Mouse (Mus musculus) small intestine, adult 2 months (tissue): ENCODE measurements around the gene Pde4dip.

Experiments used
- CTCF ChIP-seq: fragments of 200-500 bp; IDR thresholded peaks from 2 replicates; pipeline ENCODE4 v1.5.1; 2012; ENCODE audit warnings: low read depth, mild to moderate bottlenecking, control low read depth, inconsistent platforms, low read length, moderate library complexity, mixed read lengths; ENCODE audit not compliant: insufficient replicate concordance, insufficient read length; ENCODE audit errors: extremely low read depth
- POLR2A ChIP-seq: fragments of 200-500 bp; IDR thresholded peaks from 2 replicates; pipeline ENCODE4 v1.6.1; 2012; ENCODE audit warnings: low read depth, mild to moderate bottlenecking, control low read depth, inconsistent platforms, low read length, moderate library complexity

DNA sequence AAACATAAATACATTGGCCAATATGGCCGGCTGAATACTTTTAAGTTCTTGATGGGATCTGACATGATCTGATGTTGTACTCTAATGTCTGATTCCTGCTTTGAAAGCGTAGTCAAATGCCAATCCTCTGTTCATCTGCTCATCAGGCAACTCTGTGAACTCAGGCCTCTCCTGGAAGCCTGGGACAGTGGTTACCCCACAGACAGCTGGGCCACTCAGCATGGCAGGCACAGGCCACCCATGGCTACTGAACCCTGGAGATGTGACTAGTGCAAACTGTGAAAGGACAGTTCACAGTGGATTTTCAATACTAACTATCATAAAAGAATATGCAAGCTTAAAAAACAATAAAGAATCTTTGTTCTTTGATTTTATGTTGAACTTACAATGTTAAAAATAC, 85.6 kb downstream of the Pde4dip start:
- TF ChIP-seq POLR2A, result no peak
- no peak for TF ChIP-seq CTCF
